Mouse (Mus musculus) stomach, postnatal 0 days (tissue): ENCODE data around the gene Chgb. TPM values are rescaled to one million over a fixed set of nuclear protein-coding genes. Genes with fewer than 3 reads are reported as not detected.

Experiments
- ATAC-seq: fragments of 200-750 bp; cut with Nextera tagmentation; 2 replicates; pipeline ENCODE4 v1.8.0; 2017; ENCODE audit not compliant: low FRiP score, low TSS enrichment
- DNase-seq: peaks from one replicate; pipeline ENCODE4 v3.0.0-alpha.2; 2016; ENCODE audit warnings: low spot score
- H3K27ac ChIP-seq: fragments of 300-500 bp; sonication (generic); replicated peaks from 2 replicates; pipeline ENCODE4 v1.5.1; 2014; ENCODE audit warnings: mild to moderate bottlenecking, control low read depth
- H3K27me3 ChIP-seq: fragments of 300-500 bp; sonication (generic); 2 replicates; pipeline ENCODE4 v1.6.1; 2014; ENCODE audit warnings: low read length; ENCODE audit not compliant: control insufficient read depth, insufficient read depth
- H3K36me3 ChIP-seq: fragments of 300-500 bp; sonication (generic); 2 replicates; pipeline ENCODE4 v1.6.1; 2014; ENCODE audit warnings: low read length, mixed read lengths; ENCODE audit not compliant: control insufficient read depth, insufficient read depth
- H3K4me1 ChIP-seq: fragments of 300-500 bp; sonication (generic); replicated peaks from 2 replicates; pipeline ENCODE4 v1.6.1; 2014; ENCODE audit warnings: antibody characterized with exemption; ENCODE audit not compliant: control insufficient read depth, insufficient read depth
- H3K4me2 ChIP-seq: fragments of 300-500 bp; sonication (generic); replicated peaks from 2 replicates; pipeline ENCODE4 v1.6.1; 2014; ENCODE audit warnings: low read depth, mild to moderate bottlenecking, control low read depth, moderate library complexity
- H3K4me3 ChIP-seq: fragments of 300-500 bp; sonication (generic); 2 replicates; pipeline ENCODE4 v1.5.1; 2014; ENCODE audit warnings: low read depth, low read length, control low read depth
- H3K9ac ChIP-seq: fragments of 300-500 bp; sonication (generic); 2 replicates; pipeline ENCODE4 v1.6.1; 2014; ENCODE audit warnings: mild to moderate bottlenecking, low read length, control low read depth, mixed read lengths
- H3K9me3 ChIP-seq: fragments of 300-500 bp; sonication (generic); 2 replicates; pipeline ENCODE4 v1.6.1; 2016; ENCODE audit warnings: low read length; ENCODE audit not compliant: control insufficient read depth
- CTCF ChIP-seq: IDR thresholded peaks from 2 replicates; pipeline ENCODE4 v1.5.1; 2016; ENCODE audit warnings: antibody characterized with exemption, low read depth, mild to moderate bottlenecking, moderate library complexity
- EP300 ChIP-seq: optimal IDR thresholded peaks from 2 replicates; pipeline ENCODE3; 2016; ENCODE audit warnings: antibody characterized with exemption
- WGBS: fragments of 180-500 bp; shearing (Covaris S2); extraction: QIAGEN DNeasy Blood & Tissue Kit; methylation state at CpG from one replicate; pipeline ENCODE4 v1.1.7; 2014; 5-methylcytosine and 5-hydroxymethylcytosine counted together
- polyA plus RNA-seq: library from polyadenylated mRNA; unstranded; fragments of >200 nt; fragmentation: Nextera tagmentation; extraction: Ambion mirVana; gene quantifications from 2 replicates; pipeline ENCODE4 v1.2.1, GENCODE M21; 2015

The Chgb gene
- polyA plus RNA-seq, 1 experiment from 2014 or later: 9.3 TPM

DNA sequence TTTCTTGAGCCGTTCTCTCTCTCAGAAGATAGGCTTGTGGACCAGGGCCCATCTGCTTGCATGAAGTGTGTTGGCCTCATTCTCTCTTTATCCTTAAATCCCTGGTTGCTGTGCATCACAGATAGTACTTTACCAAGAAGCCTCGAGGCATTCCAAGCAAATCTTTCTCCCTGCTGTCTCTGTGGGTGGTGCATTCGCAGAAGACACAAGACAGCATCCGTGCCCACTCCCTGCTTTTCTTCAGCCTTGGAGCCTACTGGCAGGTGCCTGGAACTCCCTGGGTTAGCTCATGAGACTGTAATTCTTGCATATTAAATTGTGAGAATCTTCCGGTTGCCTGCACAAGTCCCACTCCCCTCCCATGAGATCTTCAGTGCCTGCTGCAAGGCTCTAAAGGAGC lies 23.2 kb upstream of the Chgb start:
- WGBS: 68% methylated on average over 5 of the region's 5 CpGs
- Histone ChIP-seq H3K36me3 (no peaks in the 10 kb centered on the region), H3K27ac (no peak overlapping the region), H3K27me3 (no peaks in the 10 kb centered on the region), H3K4me2 (no peak overlapping the region), H3K9me3 (no peaks in the 10 kb centered on the region), H3K4me3 (no peak overlapping the region), H3K9ac (no peak overlapping the region), H3K4me1 (no peaks in the 10 kb centered on the region)
- DNase-seq (no peak), ATAC-seq (no peak)
- no peak for TF ChIP-seq EP300
- TF ChIP-seq CTCF: no peak

DNA sequence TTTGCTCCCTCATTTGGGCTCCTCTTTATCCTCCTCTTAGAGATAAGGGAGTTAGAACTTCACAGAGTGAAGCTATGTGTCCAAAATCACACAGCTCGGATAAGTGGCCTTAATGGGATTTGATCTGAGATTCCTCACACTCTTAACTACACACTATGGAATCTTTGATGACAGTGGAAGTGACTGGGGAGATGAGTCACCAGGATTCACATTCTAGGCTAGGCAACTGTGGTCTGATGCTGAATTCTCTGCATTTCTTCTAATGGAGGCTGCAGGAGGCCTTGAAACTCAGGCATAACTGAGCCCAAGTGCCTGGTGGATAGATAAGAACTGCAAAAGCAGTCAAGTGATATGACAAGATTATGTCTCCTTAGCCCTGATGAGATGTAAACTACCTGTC lies 10.3 kb upstream of the Chgb start:
- Histone ChIP-seq H3K4me1 (no peaks in the 10 kb centered on the region), H3K4me3 (no peak overlapping the region), H3K36me3 (no peaks in the 10 kb centered on the region), H3K27ac (no peak overlapping the region), H3K27me3 (no peaks in the 10 kb centered on the region), H3K4me2 (no peak overlapping the region), H3K9me3 (no peaks in the 10 kb centered on the region), H3K9ac (no peak overlapping the region)
- DNase-seq (no peak), ATAC-seq (no peak)
- TF ChIP-seq CTCF (no peak), EP300 (no peak)
- 56% methylated on average over 1 of the region's 1 CpGs for WGBS

DNA sequence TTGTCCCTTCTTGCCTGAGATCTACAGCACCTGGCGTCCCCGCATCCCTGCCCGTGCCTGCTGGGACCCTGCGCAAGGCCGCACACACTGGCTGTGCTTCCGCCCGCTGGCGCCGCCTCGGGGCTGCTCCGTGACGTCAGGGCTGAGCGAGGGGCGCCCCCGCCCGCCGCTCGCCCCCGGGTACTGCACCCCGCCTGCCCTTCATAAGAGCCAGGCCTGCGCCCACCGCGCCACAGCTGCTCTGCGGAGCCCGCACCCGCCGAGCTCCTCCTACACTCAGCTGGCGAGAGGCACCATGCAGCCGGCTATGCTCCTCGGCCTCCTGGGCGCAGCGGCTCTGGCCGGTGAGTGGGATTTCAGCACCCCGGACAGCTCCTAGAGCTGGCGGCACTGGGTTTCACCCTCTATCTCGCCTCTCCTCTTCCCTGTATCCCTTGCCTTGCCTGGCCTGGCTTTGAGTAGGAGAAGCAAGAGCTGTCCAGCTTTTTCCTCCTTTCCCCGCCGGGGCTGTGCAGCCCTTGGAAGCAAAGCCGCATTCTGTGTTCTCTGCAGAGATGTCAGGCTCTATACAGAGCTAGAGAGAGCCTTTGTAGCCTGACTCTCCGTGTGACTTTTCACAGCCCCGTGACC lies 476 bp downstream of the Chgb start:
- 1% methylated on average over 38 of the region's 41 CpGs for WGBS

DNA sequence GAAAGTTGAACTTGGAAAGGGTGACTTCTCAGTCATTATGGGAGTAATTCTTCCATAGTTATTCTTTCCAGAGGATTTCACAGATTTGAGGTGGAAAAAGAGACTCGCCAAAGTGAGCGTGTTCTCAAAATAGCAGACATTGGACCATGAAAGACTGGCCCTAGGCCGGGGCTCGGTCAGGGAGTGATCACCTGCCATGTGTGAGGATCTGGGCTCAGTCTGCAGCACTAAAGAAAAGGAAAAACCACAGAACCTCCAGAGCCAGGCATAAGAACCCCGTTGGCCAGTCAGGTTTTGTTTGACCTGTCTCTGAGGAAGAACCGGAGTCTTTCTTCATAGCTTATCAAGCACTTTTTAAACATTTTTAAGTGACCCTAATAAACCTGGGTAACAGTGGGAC lies 3.0 kb downstream of the Chgb start:
- H3K4me1 ChIP-seq: 0 out of 2 replicates have a peak, but pooled peaks cover 4% of the 10 kb centered on the region
- ATAC-seq (no peak), DNase-seq (no peak)
- no peak overlapping the region for H3K27ac ChIP-seq
- no peaks in the 10 kb centered on the region for H3K27me3 ChIP-seq
- H3K4me2 ChIP-seq: no peak overlapping the region
- no peaks in the 10 kb centered on the region for H3K36me3 ChIP-seq
- 73% methylated on average over 6 of the region's 6 CpGs for WGBS
- no peaks in the 10 kb centered on the region for H3K9me3 ChIP-seq
- TF ChIP-seq CTCF (no peak), EP300 (no peak)
- no peak overlapping the region for H3K9ac ChIP-seq
- H3K4me3 ChIP-seq: no peak overlapping the region

More for the DNA sequence above, 476 bp downstream of the Chgb start:
- Histone ChIP-seq H3K27me3 (no peaks in the 10 kb centered on the region), H3K27ac (no peak overlapping the region), H3K4me3 (peak overlapping the region; percentile 23; the same call in 1 of the 2 replicates), H3K36me3 (no peaks in the 10 kb centered on the region), H3K4me2 (peak overlapping the region; percentile 55), H3K9ac (no peak overlapping the region), H3K9me3 (no peaks in the 10 kb centered on the region), H3K4me1 (0 out of 2 replicates have a peak, but pooled peaks cover 4% of the 10 kb centered on the region)
- DNase-seq (peak; percentile 95), ATAC-seq (peak; percentile 97)
- TF ChIP-seq CTCF (peak; percentile 18; the same call in 1 of the 2 replicates), EP300 (no peak)

DNA sequence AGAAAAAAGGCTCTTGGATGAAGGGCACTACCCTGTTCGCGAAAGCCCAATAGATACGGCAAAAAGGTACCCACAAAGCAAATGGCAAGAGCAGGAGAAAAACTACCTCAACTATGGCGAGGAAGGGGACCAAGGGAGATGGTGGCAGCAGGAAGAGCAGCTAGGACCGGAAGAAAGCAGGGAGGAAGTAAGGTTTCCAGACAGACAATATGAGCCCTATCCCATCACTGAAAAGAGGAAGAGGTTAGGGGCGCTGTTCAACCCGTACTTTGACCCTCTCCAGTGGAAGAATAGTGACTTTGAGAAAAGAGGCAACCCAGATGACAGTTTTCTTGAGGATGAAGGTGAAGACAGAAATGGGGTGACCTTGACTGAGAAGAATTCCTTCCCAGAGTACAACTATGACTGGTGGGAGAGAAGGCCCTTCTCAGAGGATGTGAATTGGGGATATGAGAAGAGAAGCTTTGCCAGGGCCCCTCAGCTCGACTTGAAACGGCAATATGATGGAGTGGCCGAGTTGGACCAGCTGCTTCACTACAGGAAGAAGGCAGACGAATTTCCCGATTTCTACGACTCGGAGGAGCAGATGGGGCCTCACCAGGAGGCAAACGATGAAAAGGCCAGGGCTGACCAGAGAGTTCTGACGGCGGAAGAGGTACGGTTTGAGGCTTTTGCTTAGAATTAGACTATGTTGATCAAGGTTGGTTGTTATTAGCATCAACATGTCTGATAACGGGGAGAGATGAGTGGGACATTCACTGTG lies 12.5 kb downstream of the Chgb start:
- no peak for TF ChIP-seq EP300
- no peak for TF ChIP-seq CTCF
- Histone ChIP-seq H3K36me3 (no peaks in the 10 kb centered on the region), H3K27me3 (no peaks in the 10 kb centered on the region), H3K4me3 (no peak overlapping the region), H3K27ac (no peak overlapping the region), H3K9ac (no peak overlapping the region), H3K4me2 (no peak overlapping the region), H3K9me3 (no peaks in the 10 kb centered on the region), H3K4me1 (no peaks in the 10 kb centered on the region)
- DNase-seq: no peak
- ATAC-seq: no peak
- 83% methylated on average over 19 of the region's 19 CpGs for WGBS

DNA sequence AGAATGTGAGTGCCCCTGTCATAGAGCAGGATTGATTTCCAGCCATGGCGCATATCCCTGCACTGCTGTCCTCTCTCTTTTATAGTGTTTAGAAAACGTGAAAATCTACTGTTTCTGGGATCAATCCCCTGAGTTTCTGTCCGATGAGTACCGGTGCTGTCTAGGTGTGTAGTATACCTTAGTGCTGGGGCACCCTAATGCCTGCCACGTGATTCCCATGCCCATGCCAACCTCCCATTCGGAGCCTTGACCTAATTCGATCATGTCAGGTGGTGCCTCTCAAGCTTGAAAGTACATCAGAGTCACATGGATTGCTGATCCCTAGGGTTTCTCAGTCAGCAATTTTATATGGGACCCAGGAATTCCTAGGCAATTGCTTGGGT lies 13.1 kb downstream of the Chgb start:
- ATAC-seq: no peak
- 83% methylated on average over 7 of the region's 7 CpGs for WGBS

More for the DNA sequence above, 13.1 kb downstream of the Chgb start:
- no peak for TF ChIP-seq EP300
- no peak for TF ChIP-seq CTCF
- H3K4me2 ChIP-seq: no peak overlapping the region
- no peaks in the 10 kb centered on the region for H3K27me3 ChIP-seq
- H3K4me3 ChIP-seq: no peak overlapping the region
- no peaks in the 10 kb centered on the region for H3K36me3 ChIP-seq
- no peaks in the 10 kb centered on the region for H3K9me3 ChIP-seq
- DNase-seq: no peak
- H3K27ac ChIP-seq: no peak overlapping the region
- H3K9ac ChIP-seq: no peak overlapping the region
- no peaks in the 10 kb centered on the region for H3K4me1 ChIP-seq
